Mouse (Mus musculus) bone marrow, adult 2 months (tissue): ENCODE measurements at regions not wholly inside any gene's neighbourhood (a gene's known extent, or its start where the extent isn't known, plus 50 kb on each side); places are given as distances from the start of the nearest gene placed in this dataset.
"Not testable (repeated sequence)": the region's sequence is repeated elsewhere in the genome, so short reads cannot be mapped to it uniquely, and the experiment has no call there.

Experiments used
- H3K27ac ChIP-seq: fragments of 200-500 bp; 2 replicates; pipeline ENCODE4 v1.5.1; 2012; ENCODE audit warnings: low read depth, mild to moderate bottlenecking, control low read depth, inconsistent platforms, low read length; ENCODE audit not compliant: control insufficient read depth, poor library complexity, insufficient read depth
- H3K4me1 ChIP-seq: fragments of 200-500 bp; 2 replicates; pipeline ENCODE4 v1.6.1; 2011; ENCODE audit warnings: low read length; ENCODE audit not compliant: control insufficient read depth, insufficient read depth
- H3K4me3 ChIP-seq: fragments of 200-500 bp; replicated peaks from 2 replicates; pipeline ENCODE3; 2011; ENCODE audit warnings: mild to moderate bottlenecking, low read depth, low read length, control low read depth; ENCODE audit not compliant: control insufficient read depth
- CTCF ChIP-seq: fragments of 200-500 bp; IDR thresholded peaks from 2 replicates; pipeline ENCODE4 v1.5.1; 2011; ENCODE audit warnings: low read length, control low read depth; ENCODE audit not compliant: control insufficient read depth, insufficient read depth
- POLR2A ChIP-seq: fragments of 200-500 bp; IDR thresholded peaks from 2 replicates; pipeline ENCODE4 v1.6.1; 2011; ENCODE audit warnings: low read depth, mild to moderate bottlenecking, control low read depth, low read length, borderline replicate concordance; ENCODE audit not compliant: control insufficient read depth
- WGBS: fragments of 180-500 bp; shearing (Covaris S2); methylation state at CpG from one replicate; pipeline ENCODE4 v1.1.7; 2018; 5-methylcytosine and 5-hydroxymethylcytosine counted together

- Histone ChIP-seq H3K27ac (no peak overlapping the region), H3K4me1 (no peaks in the 10 kb centered on the region), H3K4me3 (no peak overlapping the region)
- TF ChIP-seq POLR2A (no peak), CTCF (no peak)
- 67% methylated on average over 3 of the region's 3 CpGs for WGBS
Measured at GRCm38 (mm10) chrX:166809165-166809564, 223.6 kb upstream of the Egfl6 start.

GRCm38 (mm10) chrX:166808207-166808606, 222.7 kb upstream of the Egfl6 start:
- Histone ChIP-seq H3K27ac (no peak overlapping the region), H3K4me1 (no peaks in the 10 kb centered on the region), H3K4me3 (no peak overlapping the region)
- WGBS: 90% methylated on average over 5 of the region's 5 CpGs
- TF ChIP-seq CTCF (no peak), POLR2A (no peak)

DNA sequence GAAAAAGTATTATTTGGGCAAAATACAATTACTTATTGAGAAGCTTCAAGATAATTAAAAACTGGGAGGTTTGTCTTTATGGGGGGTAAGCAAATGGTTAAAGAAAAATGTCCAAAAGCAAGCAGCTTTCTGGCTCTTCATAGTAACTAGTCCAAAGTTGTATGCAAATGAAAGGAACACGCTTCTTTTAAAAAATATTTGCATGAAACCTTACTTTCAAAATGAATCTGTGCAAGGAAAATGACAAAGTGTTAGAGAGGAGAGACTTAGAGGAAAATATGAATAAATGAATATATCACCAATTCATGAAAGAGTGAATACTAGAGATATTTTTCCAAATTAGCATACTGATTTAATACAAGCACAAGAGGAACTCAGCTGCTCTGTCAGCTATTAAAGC, 220.4 kb upstream of the Egfl6 start:
- no peak for TF ChIP-seq CTCF
- no peak for TF ChIP-seq POLR2A
- Histone ChIP-seq H3K4me1 (no peaks in the 10 kb centered on the region), H3K4me3 (no peak overlapping the region), H3K27ac (no peak overlapping the region)
- 64% methylated on average over 1 of the region's 1 CpGs for WGBS

- 89% methylated on average over 4 of the region's 4 CpGs for WGBS
- no peaks in the 10 kb centered on the region for H3K4me1 ChIP-seq
- H3K27ac ChIP-seq: no peak overlapping the region
- no peak for TF ChIP-seq CTCF
- no peak for TF ChIP-seq POLR2A
- H3K4me3 ChIP-seq: no peak overlapping the region
Measured at GRCm38 (mm10) chrX:166805480-166805879, 220.0 kb upstream of the Egfl6 start.

DNA sequence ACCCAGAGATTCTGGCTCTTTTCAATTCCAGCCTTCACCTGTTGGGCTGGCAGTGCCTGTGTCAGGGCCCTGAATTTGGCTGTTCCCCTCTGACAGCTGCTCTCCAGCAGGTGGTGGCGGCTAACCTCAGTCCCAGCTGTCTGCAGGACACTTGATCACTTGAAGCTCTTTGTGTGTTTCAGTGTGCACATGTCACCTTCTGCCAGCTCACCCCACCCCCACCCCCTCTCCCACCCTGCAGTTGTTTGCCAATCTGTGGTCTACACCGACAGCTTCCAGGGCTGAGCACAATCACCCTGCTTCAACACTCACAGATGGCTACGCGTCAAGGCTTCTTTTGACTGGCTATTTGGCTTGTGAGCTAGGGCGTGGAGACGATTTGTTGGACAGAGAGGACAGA, 217.7 kb upstream of the Egfl6 start:
- Histone ChIP-seq H3K4me1 (no peaks in the 10 kb centered on the region), H3K27ac (no peak overlapping the region), H3K4me3 (no peak overlapping the region)
- TF ChIP-seq CTCF (no peak), POLR2A (no peak)
- 59% methylated on average over 6 of the region's 6 CpGs for WGBS

DNA sequence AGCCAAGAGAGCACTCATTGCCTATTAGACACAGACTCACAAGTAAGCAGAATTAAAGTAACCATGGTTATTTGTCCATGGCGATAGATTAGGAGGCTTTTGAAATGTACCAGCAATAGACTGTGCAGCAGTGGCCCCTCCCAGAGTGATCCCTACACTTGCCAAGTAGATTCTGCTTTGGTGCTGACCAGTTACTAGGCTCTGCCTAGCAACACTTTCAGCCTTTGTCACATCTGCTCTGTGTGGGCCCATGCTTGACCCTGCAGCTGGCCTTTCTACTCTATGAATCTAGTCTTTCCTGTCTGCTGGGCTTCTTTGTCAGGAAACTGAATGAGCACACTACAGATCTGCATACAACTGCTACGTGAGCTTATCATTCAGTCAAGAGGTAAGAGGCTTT, 215.5 kb upstream of the Egfl6 start:
- TF ChIP-seq CTCF: no peak
- TF ChIP-seq POLR2A: no peak
- 68% methylated on average over 2 of the region's 2 CpGs for WGBS
- H3K4me1 ChIP-seq: no peaks in the 10 kb centered on the region

DNA sequence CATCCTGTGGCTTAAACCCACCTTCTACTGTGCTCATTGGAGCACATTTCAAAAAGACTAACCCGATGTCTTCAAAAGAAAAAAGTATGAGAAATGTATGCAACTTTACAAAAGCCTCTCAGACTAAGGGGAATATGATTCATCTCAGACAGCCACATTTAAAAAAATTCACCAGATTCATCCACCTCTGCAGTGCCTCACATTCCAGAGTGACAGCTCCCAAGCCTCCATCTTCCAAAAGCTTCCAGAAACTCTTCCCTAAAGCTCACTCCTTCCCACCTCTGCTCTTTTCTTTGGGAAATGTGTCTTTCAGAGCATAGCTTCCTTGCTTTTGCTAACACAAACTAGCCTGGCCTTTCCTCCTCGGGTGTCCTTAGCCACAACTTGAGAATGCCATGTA, 210.1 kb upstream of the Egfl6 start:
- 64% methylated on average over 2 of the region's 2 CpGs for WGBS
- no peaks in the 10 kb centered on the region for H3K4me1 ChIP-seq
- no peak overlapping the region for H3K4me3 ChIP-seq
- TF ChIP-seq POLR2A: no peak
- TF ChIP-seq CTCF: no peak
- H3K27ac ChIP-seq: no peak overlapping the region

More for the DNA sequence above, 215.5 kb upstream of the Egfl6 start:
- H3K27ac ChIP-seq: no peak overlapping the region
- H3K4me3 ChIP-seq: no peak overlapping the region

DNA sequence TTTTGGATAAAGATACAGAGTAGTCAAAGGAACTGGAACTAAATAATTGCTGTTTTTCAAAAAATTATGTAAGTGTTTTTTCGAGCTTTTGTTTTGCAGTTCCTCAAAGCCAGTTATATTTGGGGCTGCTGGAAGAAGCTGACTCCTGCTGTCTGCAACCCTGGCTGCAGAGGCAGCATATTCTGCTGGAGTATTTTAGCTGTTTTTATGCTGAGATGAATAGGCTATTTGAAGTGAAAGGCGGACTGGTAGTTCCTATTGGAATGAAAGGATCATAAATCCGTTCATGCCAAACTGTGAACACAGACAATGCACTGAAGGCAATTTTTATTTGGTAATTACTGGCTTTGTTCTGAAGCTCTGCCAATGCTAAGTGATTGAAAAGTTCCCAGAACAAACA, 203.5 kb upstream of the Egfl6 start:
- Histone ChIP-seq H3K27ac (no peak overlapping the region), H3K4me3 (no peak overlapping the region), H3K4me1 (no peaks in the 10 kb centered on the region)
- 56% methylated on average over 3 of the region's 3 CpGs for WGBS
- TF ChIP-seq CTCF: no peak
- TF ChIP-seq POLR2A: no peak

- not testable (repeated sequence) for H3K27ac ChIP-seq, H3K4me1 ChIP-seq, H3K4me3 ChIP-seq
- WGBS: 57% methylated on average over 1 of the region's 1 CpGs
Measured at GRCm38 (mm10) chrX:166787137-166787536, 201.6 kb upstream of the Egfl6 start.
